In the genomic region with DNA sequence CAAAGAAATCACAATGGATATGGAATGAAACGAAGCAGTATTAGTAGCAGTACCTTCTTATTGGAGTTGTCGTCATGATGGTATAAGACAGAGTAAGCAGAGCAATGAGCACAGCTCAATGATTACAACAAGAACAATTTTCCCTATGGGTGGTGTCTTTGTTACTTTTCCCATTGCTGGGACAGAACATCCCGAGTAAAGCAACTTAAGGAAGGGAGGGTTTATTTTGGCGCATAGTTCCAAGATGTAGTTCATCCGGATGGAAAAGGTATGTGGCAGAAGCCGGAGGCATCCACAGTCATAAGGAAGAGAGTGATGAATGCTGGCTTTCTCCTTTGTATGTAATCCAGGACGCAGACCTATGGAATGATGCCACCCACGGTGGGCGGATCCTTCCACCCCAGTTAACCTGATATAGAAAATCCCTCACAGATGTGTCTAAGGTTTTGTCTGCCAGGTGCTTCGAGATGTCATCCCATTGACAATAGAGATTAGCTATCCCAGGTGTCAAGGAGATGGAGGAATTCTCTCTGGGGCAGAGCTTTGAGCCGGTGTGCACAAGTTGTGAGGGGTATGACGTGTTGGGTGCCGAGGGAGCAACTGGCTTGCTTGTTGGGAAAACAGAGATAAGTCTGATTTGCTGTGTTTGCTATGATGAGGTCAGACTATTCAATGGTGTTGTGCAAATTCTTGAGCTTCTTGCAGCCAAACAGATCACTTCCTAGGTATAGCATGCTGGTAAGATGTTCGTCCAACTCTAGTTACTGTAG, we compare ENCODE assay signal across 23 mouse cellular contexts. TPM values are rescaled to one million over a fixed set of nuclear protein-coding genes. Genes with fewer than 3 reads are reported as not detected.
A peak's percentile ranks its signal among the peaks of the same experiment; 100 is the strongest.
DNase-seq lines count a peak whose midpoint lies in the region; ATAC-seq and TF ChIP-seq lines count a peak whose summit lies in the region.
"Had no signal": no experiment of that assay in that cellular context is flagged by ENCODE, and none has a peak within 500 bp of the region (broad histone marks: within the 10 kb centered on the region; RNA-seq: fewer than 3 reads in every experiment).

No protein-coding gene starts in this region.

- TF ChIP-seq CTCF in stomach, postnatal 0 days (IDR thresholded peaks at IDR 0.05; ENCODE audit: low read depth): no peak

- peak; percentile 77 for DNase-seq in heart, adult 11 months
- no peak for DNase-seq in heart, adult 18-20 months
- DNase-seq in fat pad, adult 2 months (ENCODE audit: extremely low read depth, low read depth, low spot score): peak; percentile 99
- DNase-seq in stomach, postnatal 0 days (ENCODE audit: low spot score): peak; percentile 7
- DNase-seq: adrenal gland, adult 8-10 months; adrenal gland, postnatal 36 days; B cell, adult 2 months; cerebellum, adult 11-12 months; cerebellum, adult 2 months; cerebellum, adult 9-10 months; cerebellum, postnatal 25 days had no signal

- no peak overlapping the region for H3K4me2 ChIP-seq in stomach, postnatal 0 days (replicated peaks; ENCODE audit: low read depth)
- H3K4me2 ChIP-seq in midbrain, embryonic 13.5 days (replicated peaks): no peak overlapping the region
- H3K4me2 ChIP-seq: embryonic facial prominence, embryonic 12.5 days; forebrain, embryonic 12.5 days had no signal

- no peak for TF ChIP-seq EP300 in stomach, postnatal 0 days (optimal IDR thresholded peaks at IDR 0.05)

- H3K9ac ChIP-seq in stomach, postnatal 0 days (ENCODE audit: low read length): no peak overlapping the region
- no peak overlapping the region for H3K9ac ChIP-seq in midbrain, embryonic 13.5 days (replicated peaks)
- H3K9ac ChIP-seq: embryonic facial prominence, embryonic 12.5 days; forebrain, embryonic 12.5 days had no signal

- no peaks in the 10 kb centered on the region for H3K9me3 ChIP-seq in stomach, postnatal 0 days (ENCODE audit: control insufficient read depth, low read length)
- H3K9me3 ChIP-seq in midbrain, embryonic 13.5 days: no peaks in the 10 kb centered on the region
- H3K9me3 ChIP-seq: embryonic facial prominence, embryonic 10.5 days; embryonic facial prominence, embryonic 12.5 days; forebrain, embryonic 10.5 days; forebrain, embryonic 12.5 days had no signal

- H3K27me3 ChIP-seq in stomach, postnatal 0 days (ENCODE audit: control insufficient read depth, insufficient read depth, low read length): no peaks in the 10 kb centered on the region
- no peaks in the 10 kb centered on the region for H3K27me3 ChIP-seq in midbrain, embryonic 13.5 days
- H3K27me3 ChIP-seq: CH12.LX; embryonic facial prominence, embryonic 12.5 days had no signal

- H3K36me3 ChIP-seq in stomach, postnatal 0 days (ENCODE audit: control insufficient read depth, insufficient read depth, low read length): no peaks in the 10 kb centered on the region
- H3K36me3 ChIP-seq in midbrain, embryonic 13.5 days: no peaks in the 10 kb centered on the region
- H3K36me3 ChIP-seq: embryonic facial prominence, embryonic 10.5 days; embryonic facial prominence, embryonic 12.5 days; forebrain, embryonic 10.5 days; forebrain, embryonic 12.5 days; G1E had no signal

- WGBS in stomach, postnatal 0 days: 84% methylated on average over 14 of the region's 14 CpGs
- 91% methylated on average over 14 of the region's 14 CpGs for WGBS in midbrain, embryonic 13.5 days

- no peak overlapping the region for H3K27ac ChIP-seq in stomach, postnatal 0 days (replicated peaks)
- no peak overlapping the region for H3K27ac ChIP-seq in midbrain, embryonic 13.5 days
- H3K27ac ChIP-seq: embryonic facial prominence, embryonic 10.5 days; embryonic facial prominence, embryonic 12.5 days; forebrain, embryonic 10.5 days; forebrain, embryonic 12.5 days had no signal

- no peaks in the 10 kb centered on the region for H3K4me1 ChIP-seq in stomach, postnatal 0 days (replicated peaks; ENCODE audit: control insufficient read depth, insufficient read depth)
- H3K4me1 ChIP-seq in midbrain, embryonic 13.5 days (replicated peaks): no peaks in the 10 kb centered on the region
- H3K4me1 ChIP-seq: embryonic facial prominence, embryonic 12.5 days; forebrain, embryonic 10.5 days; forebrain, embryonic 12.5 days had no signal

- H3K4me3 ChIP-seq in stomach, postnatal 0 days (ENCODE audit: low read depth, low read length): no peak overlapping the region
- no peak overlapping the region for H3K4me3 ChIP-seq in midbrain, embryonic 13.5 days (replicated peaks)
- H3K4me3 ChIP-seq: embryonic facial prominence, embryonic 10.5 days; embryonic facial prominence, embryonic 12.5 days; forebrain, embryonic 10.5 days; forebrain, embryonic 12.5 days had no signal

- ATAC-seq in stomach, postnatal 0 days (ENCODE audit: low FRiP score, low TSS enrichment): no peak
- ATAC-seq in midbrain, embryonic 13.5 days: no peak
- ATAC-seq: activated CD4-positive, CD25-positive, alpha-beta regulatory T cell, adult 4 months; CD4-positive, CD25-positive, alpha-beta regulatory T cell, adult 4 months; forebrain, embryonic 14.5 days; forebrain, embryonic 16.5 days; Patski had no signal

RNA-seq across cellular contexts. Expression of gene Zfp365, which starts 55.5 kb away (rescaled TPM):
- total RNA-seq in heart, adult 18-20 months (2021): under 1 TPM; 0.23 to 0.37 TPM
- 0.57 and 0.71 TPM in 2 replicates for polyA plus RNA-seq in stomach, postnatal 0 days (2015; fragmentation: Nextera tagmentation; extraction: Ambion mirVana)
- 2.7 and 3.0 TPM in 2 replicates for polyA plus RNA-seq in midbrain, embryonic 13.5 days (2015; fragmentation: Nextera tagmentation; extraction: Ambion mirVana)
- polyA plus RNA-seq: G1E had no signal

Comparison
In these comparisons a context has a peak if more than half of its experiments do, and no peak if none do; other contexts are left out.
1. DNase-seq: peak in heart, adult 11 months (single experiment), fat pad, adult 2 months (single experiment) and stomach, postnatal 0 days (single experiment); none in heart, adult 18-20 months (0 of 2).